Mouse (Mus musculus) heart, postnatal 0 days (tissue): ENCODE data around the gene Tbxa2r.

Source experiments
- CTCF ChIP-seq: IDR thresholded peaks from 2 replicates; pipeline ENCODE4 v1.5.1; 2016; ENCODE audit warnings: antibody characterized with exemption, control low read depth, low read depth
- EP300 ChIP-seq: IDR thresholded peaks from 2 replicates; pipeline ENCODE4 v1.6.1; 2016; ENCODE audit warnings: antibody characterized with exemption, low read depth

DNA sequence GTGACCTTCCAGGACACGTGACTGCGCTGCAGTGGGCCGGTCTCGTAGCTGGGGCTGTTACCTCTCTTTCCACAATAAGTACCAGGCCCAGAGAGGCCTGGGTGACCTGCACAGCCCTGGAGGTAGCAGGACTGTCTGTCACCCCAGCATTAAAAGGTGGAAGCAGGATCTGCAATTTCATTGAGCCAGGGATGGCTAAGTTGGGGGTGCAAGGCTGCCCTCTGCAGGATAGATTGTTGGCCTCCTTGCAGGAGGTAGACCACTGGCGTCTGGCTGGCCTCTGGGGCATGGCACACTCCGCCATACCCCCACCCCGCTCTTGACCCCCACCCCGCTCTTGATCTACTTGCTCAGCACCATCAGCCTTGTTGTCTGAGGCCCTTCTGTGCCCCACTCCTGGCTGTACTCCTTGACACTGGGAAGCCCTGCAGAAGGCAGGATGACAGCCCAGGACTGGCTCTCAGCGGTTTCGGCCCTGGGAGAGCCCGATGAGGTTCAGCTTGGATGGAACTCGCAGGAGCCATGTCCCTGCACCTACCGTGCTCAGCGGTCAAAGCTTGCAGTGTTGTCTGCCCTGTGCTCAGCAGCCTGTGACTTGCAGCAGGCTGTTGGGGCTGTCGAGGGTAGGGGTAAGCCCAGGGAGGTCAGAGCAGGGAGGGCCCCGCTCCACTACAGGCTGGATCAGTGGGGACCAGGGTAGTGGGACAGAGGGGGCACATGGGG, 12.0 kb upstream of the Tbxa2r start:
- TF ChIP-seq CTCF: peak; percentile 52
- TF ChIP-seq EP300: no peak
